8 mouse cellular contexts compared by ENCODE assay signal in genomic region chr11:115163568-115164150, GRCm38 (mm10). TPM values are rescaled to one million over a fixed set of nuclear protein-coding genes. Genes with fewer than 3 reads are reported as not detected.
DNase-seq lines count a peak whose midpoint lies in the region; ATAC-seq lines count a peak whose summit lies in the region.

No protein-coding gene starts in this region.

- H3K4me2 ChIP-seq in forebrain, embryonic 13.5 days, result peak overlapping the region; percentile 82
- peak overlapping the region; percentile 89 for H3K4me2 ChIP-seq in kidney, embryonic 15.5 days

- H3K4me3 ChIP-seq in forebrain, embryonic 13.5 days, result peak overlapping the region; percentile 51
- H3K4me3 ChIP-seq in kidney, embryonic 15.5 days (replicated peaks), result peak overlapping the region; percentile 66

- H3K9ac ChIP-seq in forebrain, embryonic 13.5 days, result peak overlapping the region; percentile 68
- peak overlapping the region; percentile 64 for H3K9ac ChIP-seq in kidney, embryonic 15.5 days

- peak; percentile 48 for DNase-seq in gastrocnemius, postnatal 10 days
- no peak for DNase-seq in gastrocnemius, postnatal 25 days
- DNase-seq in Muller cell, postnatal 12 days (ENCODE audit: inconsistent ontology term), result peak; percentile 55
- DNase-seq in thymus, adult 18-20 months, result peak; percentile 65 to 75
- no peak for DNase-seq in right cerebral cortex, postnatal 25 days

- H3K9me3 ChIP-seq in forebrain, embryonic 13.5 days (replicated peaks), result no peaks in the 10 kb centered on the region
- no peaks in the 10 kb centered on the region for H3K9me3 ChIP-seq in kidney, embryonic 15.5 days (replicated peaks)

- peak; percentile 32 for ATAC-seq in forebrain, embryonic 13.5 days
- 0 out of 2 replicates have a peak, but pooled peaks have one; percentile 9 for ATAC-seq in kidney, embryonic 15.5 days (replicated peaks; ENCODE audit: low FRiP score)
- ATAC-seq in megakaryocyte, adult 5-6 weeks (ENCODE audit: poor library complexity, severe bottlenecking), result peak; percentile 11; the same call in 1 of the 2 replicates

- peaks cover 30% of the 10 kb centered on the region for H3K4me1 ChIP-seq in forebrain, embryonic 13.5 days
- H3K4me1 ChIP-seq in kidney, embryonic 15.5 days, result peaks cover 55% of the 10 kb centered on the region

- H3K36me3 ChIP-seq in forebrain, embryonic 13.5 days (ENCODE audit: poor library complexity, severe bottlenecking), result no peaks in the 10 kb centered on the region
- no peaks in the 10 kb centered on the region for H3K36me3 ChIP-seq in kidney, embryonic 15.5 days

- no peak overlapping the region for H3K27ac ChIP-seq in forebrain, embryonic 13.5 days
- peak overlapping the region; percentile 71 for H3K27ac ChIP-seq in kidney, embryonic 15.5 days

- peaks cover 49% of the 10 kb centered on the region for H3K27me3 ChIP-seq in forebrain, embryonic 13.5 days
- H3K27me3 ChIP-seq in kidney, embryonic 15.5 days, result no peaks in the 10 kb centered on the region; the same call in 1 of the 2 replicates

- under 1% methylated on average over 47 of the region's 47 CpGs for WGBS in forebrain, embryonic 13.5 days
- WGBS in kidney, embryonic 15.5 days, result under 1% methylated on average over 47 of the region's 47 CpGs

RNA-seq across cellular contexts. Expression of gene Slc9a3r1, which starts 0.5 kb away (rescaled TPM):
- 1 to 10 TPM; 6.5 to 8.3 TPM for total RNA-seq in gastrocnemius, postnatal 10 days (2021)
- total RNA-seq in gastrocnemius, postnatal 25 days (2021), result 1 to 10 TPM; 2.3 to 3.9 TPM
- 28.8 TPM in 2 replicates for polyA plus RNA-seq in forebrain, embryonic 13.5 days (2015; fragmentation: Nextera tagmentation; extraction: Ambion mirVana)
- polyA plus RNA-seq in kidney, embryonic 15.5 days (2015; fragmentation: Nextera tagmentation; extraction: Ambion mirVana), result 123 and 127 TPM in 2 replicates
- total RNA-seq in megakaryocyte, adult 5-6 weeks (2015), result 77.6 and 92.0 TPM in 2 replicates
- 87.5 and 88.7 TPM in 2 replicates for total RNA-seq in megakaryocyte, adult 5-6 weeks (2017)

RNA-seq across cellular contexts. Expression of gene Tmem104, which starts 23.6 kb away (rescaled TPM):
- 1 to 10 TPM; 3.9 to 6.4 TPM for total RNA-seq in gastrocnemius, postnatal 10 days (2021)
- total RNA-seq in gastrocnemius, postnatal 25 days (2021), result 1 to 10 TPM; 4.1 to 5.8 TPM
- polyA plus RNA-seq in forebrain, embryonic 13.5 days (2015; fragmentation: Nextera tagmentation; extraction: Ambion mirVana), result 7.8 and 9.2 TPM in 2 replicates
- 10.6 and 11.0 TPM in 2 replicates for polyA plus RNA-seq in kidney, embryonic 15.5 days (2015; fragmentation: Nextera tagmentation; extraction: Ambion mirVana)
- total RNA-seq in megakaryocyte, adult 5-6 weeks (2015), result 23.9 and 25.7 TPM in 2 replicates
- 6.1 and 8.7 TPM in 2 replicates for total RNA-seq in megakaryocyte, adult 5-6 weeks (2017)

RNA-seq across cellular contexts. Expression of gene Nat9, which starts 24.0 kb away (rescaled TPM):
- 10 to 100 TPM; 13.7 to 14.8 TPM for total RNA-seq in gastrocnemius, postnatal 10 days (2021)
- 10 to 100 TPM; 10.7 to 13.2 TPM for total RNA-seq in gastrocnemius, postnatal 25 days (2021)
- 18.2 and 20.3 TPM in 2 replicates for polyA plus RNA-seq in forebrain, embryonic 13.5 days (2015; fragmentation: Nextera tagmentation; extraction: Ambion mirVana)
- polyA plus RNA-seq in kidney, embryonic 15.5 days (2015; fragmentation: Nextera tagmentation; extraction: Ambion mirVana), result 21.5 and 23.4 TPM in 2 replicates
- 16.1 and 17.7 TPM in 2 replicates for total RNA-seq in megakaryocyte, adult 5-6 weeks (2015)
- total RNA-seq in megakaryocyte, adult 5-6 weeks (2017), result 23.9 and 36.1 TPM in 2 replicates

RNA-seq across cellular contexts. Expression of gene Cd300lf, which starts 29.9 kb away (rescaled TPM):
- total RNA-seq in gastrocnemius, postnatal 10 days (2021), result under 1 TPM in 1 of 2 experiments, not detected in 1; 0.34 TPM
- not detected for total RNA-seq in gastrocnemius, postnatal 25 days (2021)
- 0.11 TPM in 1 of 2 replicates, not detected in the other for polyA plus RNA-seq in forebrain, embryonic 13.5 days (2015; fragmentation: Nextera tagmentation; extraction: Ambion mirVana)
- polyA plus RNA-seq in kidney, embryonic 15.5 days (2015; fragmentation: Nextera tagmentation; extraction: Ambion mirVana), result 0.36 and 0.49 TPM in 2 replicates
- total RNA-seq in megakaryocyte, adult 5-6 weeks (2015), result 22.9 and 25.7 TPM in 2 replicates
- 28.1 and 46.6 TPM in 2 replicates for total RNA-seq in megakaryocyte, adult 5-6 weeks (2017)

Comparison
In these comparisons a context has a peak if more than half of its experiments do, and no peak if none do; other contexts are left out.
1. DNase-seq: peak in gastrocnemius, postnatal 10 days (single experiment), Muller cell, postnatal 12 days (single experiment) and thymus, adult 18-20 months (2 of 2); none in gastrocnemius, postnatal 25 days (single experiment) and right cerebral cortex, postnatal 25 days (single experiment).
2. RNA of gene Slc9a3r1, which starts 0.5 kb away (total RNA-seq): 77.6 to 92.0 TPM in megakaryocyte, adult 5-6 weeks; 6.5 to 8.3 TPM in gastrocnemius, postnatal 10 days and 2.3 to 3.9 TPM in gastrocnemius, postnatal 25 days; every median in the first group is over 4 times any median in the second.
3. Peak in every context shown above with its lines, with median percentiles within 50 percentile points of each other: ATAC-seq.